Mouse (Mus musculus) kidney, adult 2 months (tissue): ENCODE measurements at regions not wholly inside any gene's neighbourhood (a gene's known extent, or its start where the extent isn't known, plus 50 kb on each side); places are given as distances from the start of the nearest gene placed in this dataset.

Source experiments
- DNase-seq: peaks from one replicate; pipeline ENCODE4 v3.0.0; 2021
- H3K27ac ChIP-seq: fragments of 200-500 bp; 2 replicates; pipeline ENCODE4 v1.5.1; 2012; ENCODE audit warnings: low read depth, low read length, control low read depth, inconsistent platforms; ENCODE audit not compliant: insufficient read depth
- H3K27me3 ChIP-seq: fragments of 200-500 bp; replicated peaks from 2 replicates; pipeline ENCODE4 v1.6.1; 2012; ENCODE audit warnings: mild to moderate bottlenecking, moderate library complexity, low read length, inconsistent platforms; ENCODE audit not compliant: control insufficient read depth, insufficient read depth
- H3K36me3 ChIP-seq: fragments of 200-500 bp; 2 replicates; pipeline ENCODE4 v1.6.1; 2012; ENCODE audit warnings: mild to moderate bottlenecking, moderate library complexity, low read length, inconsistent platforms; ENCODE audit not compliant: control insufficient read depth, insufficient read depth
- H3K4me1 ChIP-seq: fragments of 200-500 bp; 2 replicates; pipeline ENCODE4 v1.6.1; 2011; ENCODE audit warnings: low read length; ENCODE audit not compliant: control insufficient read depth, insufficient read depth
- H3K4me3 ChIP-seq: fragments of 200-500 bp; 2 replicates; pipeline ENCODE4 v1.5.1; 2011; ENCODE audit warnings: mild to moderate bottlenecking, low read depth, low read length, control low read depth; ENCODE audit not compliant: insufficient read depth
- CTCF ChIP-seq: fragments of 200-500 bp; conservative IDR thresholded peaks from 2 replicates; pipeline ENCODE4 v1.5.1; 2011; ENCODE audit warnings: low read depth, mild to moderate bottlenecking, control low read depth, low read length, moderate library complexity, mixed read lengths; ENCODE audit not compliant: insufficient read depth, insufficient read length
- POLR2A ChIP-seq: fragments of 200-500 bp; IDR thresholded peaks from one replicate; pipeline ENCODE4 v1.6.1; 2011; ENCODE audit warnings: low read depth, low read length, control low read depth
- WGBS: fragments of 180-500 bp; shearing (Covaris S2); methylation state at CpG from one replicate; pipeline ENCODE4 v1.1.7; 2018; 5-methylcytosine and 5-hydroxymethylcytosine counted together

GRCm38 (mm10) chr14:106052585-106053551, 53.1 kb upstream of the Trim52 start:
- no peaks in the 10 kb centered on the region for H3K4me1 ChIP-seq
- TF ChIP-seq CTCF (no peak), POLR2A (no peak)
- WGBS: 50% methylated on average over 6 of the region's 6 CpGs
- H3K36me3 ChIP-seq: no peaks in the 10 kb centered on the region
- H3K27ac ChIP-seq: no peak overlapping the region
- no peak overlapping the region for H3K4me3 ChIP-seq
- DNase-seq: no peak
- H3K27me3 ChIP-seq: no peaks in the 10 kb centered on the region; the same call in 1 of the 2 replicates
